Mouse (Mus musculus) fat pad, adult 2 months (tissue): ENCODE measurements around the gene Tnfrsf11a.

Experiments used
- DNase-seq: peaks from one replicate; pipeline ENCODE4 v3.0.0-alpha.2; 2011; ENCODE audit warnings: low read depth, low spot score; ENCODE audit errors: extremely low read depth

Tnfrsf11a gene

DNA sequence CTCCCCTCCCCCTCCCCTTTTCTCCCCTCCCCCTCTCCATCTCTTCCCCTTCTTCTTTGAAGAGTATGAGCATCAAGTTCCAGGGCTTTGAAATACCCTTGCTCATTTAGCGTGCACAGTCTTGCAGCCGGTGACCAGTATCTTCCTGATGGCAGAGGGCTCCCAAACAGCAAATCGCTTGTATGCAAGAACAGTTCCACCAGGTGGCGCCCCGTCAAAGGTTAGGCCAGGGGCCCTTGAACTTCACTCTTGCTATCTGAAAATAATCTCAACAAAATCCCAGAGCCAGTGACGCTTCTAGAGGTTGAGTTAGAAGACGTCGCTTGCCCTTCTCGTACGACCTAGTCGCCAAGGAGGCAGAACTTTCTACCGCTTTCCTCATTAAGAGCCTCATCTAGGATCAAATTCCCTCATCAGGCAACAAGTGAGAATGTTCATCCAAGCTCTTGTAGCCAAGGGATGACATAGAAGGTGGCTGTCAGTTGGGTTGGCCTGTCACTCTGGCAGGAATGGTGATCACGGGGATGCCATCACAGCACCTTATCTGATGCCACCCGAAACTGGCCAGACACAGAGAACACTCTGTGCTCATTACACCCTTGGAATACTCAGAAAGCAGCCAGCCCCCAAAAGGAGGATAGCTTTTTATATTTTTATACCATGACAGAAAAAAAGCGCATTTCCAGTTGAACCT lies 110.7 kb downstream of the Tnfrsf11a start:
- DNase-seq = no peak

DNA sequence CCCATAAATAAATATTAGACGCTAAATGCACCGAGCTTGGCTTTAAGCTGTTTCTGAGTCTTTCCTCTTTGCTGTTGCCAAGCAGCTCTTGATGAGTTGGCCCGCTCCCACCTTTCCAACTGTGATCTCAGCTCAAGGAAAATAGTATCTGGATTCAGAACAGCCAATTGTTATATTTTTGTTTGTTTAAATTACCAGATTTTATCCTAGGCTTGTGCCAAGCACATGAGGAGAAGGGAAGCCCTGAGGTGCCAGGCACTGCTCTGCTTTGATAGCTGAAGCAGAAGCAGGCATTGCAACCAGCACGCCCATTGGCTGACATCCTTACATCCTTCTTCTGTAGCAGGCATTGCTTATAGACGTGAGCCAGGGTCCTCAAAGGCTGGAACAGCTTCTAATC lies 114.5 kb downstream of the Tnfrsf11a start:
- no peak for DNase-seq
